Mouse (Mus musculus): Measurements from ENCODE around the gene Atp2a1.

Gene Atp2a1

DNA sequence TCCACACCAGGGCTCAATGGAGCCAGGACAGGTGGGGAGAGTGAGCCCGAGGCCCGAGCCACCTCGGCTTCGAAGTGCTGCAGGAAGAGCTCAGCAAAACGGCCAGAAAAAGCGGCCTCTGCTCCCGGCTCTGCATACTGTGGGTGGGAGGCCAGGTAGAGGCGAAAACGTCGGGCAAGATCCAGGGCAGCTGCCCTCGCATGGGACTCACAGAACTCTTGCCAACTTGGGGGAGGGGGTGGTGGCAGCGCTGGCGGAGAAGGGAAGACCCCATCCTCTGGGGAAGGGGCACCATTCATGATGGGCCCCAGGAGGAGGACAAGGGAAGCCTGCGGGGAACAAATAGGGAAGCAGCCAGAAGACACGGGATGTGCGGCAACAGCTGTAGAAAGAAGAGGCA, 9.8 kb upstream of the Atp2a1 start:
- DNase-seq (ENCODE audit: low spot score in 2 of 2), result no peak

DNA sequence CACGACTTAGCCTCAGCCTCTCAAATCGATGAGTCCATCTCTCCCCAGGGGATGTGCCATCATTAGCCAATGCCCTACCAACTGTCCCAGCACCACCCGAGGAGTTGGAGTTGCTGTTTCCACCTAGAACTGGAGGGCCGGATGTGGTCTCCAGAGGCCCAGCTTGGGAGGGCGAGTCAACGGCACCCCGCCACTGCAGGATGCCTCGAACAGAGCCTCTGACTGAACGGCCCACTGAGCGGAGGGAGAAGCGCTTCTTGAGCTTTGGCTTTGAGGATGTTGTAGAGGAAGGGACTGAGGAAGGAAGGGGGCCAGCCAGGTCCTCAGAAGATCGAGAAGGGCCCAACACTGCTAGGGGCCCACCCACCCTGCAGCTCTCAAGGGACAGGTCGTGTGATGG, 9.4 kb upstream of the Atp2a1 start:
- DNase-seq (ENCODE audit: low spot score in 2 of 2), result no peak

DNA sequence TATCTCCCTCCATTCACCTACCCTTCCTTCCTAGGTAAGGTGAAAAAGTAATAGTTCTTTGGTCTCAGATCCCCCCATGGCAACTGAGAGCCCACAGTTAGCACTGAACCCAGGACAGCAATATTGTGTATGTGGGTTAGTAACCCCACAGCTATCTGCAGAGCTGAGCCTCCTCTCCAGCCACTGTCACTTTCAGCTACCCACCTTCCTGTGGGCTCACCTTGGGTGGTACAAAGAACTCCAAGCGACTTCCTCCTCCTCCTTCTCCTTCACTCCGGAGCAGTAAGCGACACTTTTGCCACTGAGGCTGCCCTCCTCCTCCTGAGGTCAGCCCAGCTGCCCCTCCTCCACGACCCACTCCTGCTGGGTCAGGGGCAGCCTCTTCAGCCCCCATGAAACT, 8.9 kb upstream of the Atp2a1 start:
- DNase-seq (ENCODE audit: low spot score in 2 of 2), result no peak

DNA sequence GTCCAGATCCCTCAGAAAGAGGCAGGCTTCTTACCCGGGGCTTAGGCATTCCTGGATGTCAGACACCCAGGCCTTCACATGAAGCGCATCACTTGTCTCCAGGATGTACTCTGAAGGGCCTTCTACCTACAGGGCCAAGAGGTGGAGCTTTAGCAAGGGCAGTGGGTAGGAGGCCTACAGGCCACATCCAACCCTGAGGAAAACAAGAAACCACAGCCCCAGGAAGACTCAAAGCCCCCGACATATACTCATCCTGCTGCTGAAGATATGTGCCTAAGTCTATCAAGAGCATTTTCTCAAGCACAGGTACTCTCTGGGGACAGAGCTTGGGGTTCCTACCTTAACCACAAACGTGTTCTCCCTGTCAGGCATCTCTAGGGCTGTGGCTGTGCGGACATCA, 8.5 kb upstream of the Atp2a1 start:
- DNase-seq (ENCODE audit: low spot score in 2 of 2), result no peak

DNA sequence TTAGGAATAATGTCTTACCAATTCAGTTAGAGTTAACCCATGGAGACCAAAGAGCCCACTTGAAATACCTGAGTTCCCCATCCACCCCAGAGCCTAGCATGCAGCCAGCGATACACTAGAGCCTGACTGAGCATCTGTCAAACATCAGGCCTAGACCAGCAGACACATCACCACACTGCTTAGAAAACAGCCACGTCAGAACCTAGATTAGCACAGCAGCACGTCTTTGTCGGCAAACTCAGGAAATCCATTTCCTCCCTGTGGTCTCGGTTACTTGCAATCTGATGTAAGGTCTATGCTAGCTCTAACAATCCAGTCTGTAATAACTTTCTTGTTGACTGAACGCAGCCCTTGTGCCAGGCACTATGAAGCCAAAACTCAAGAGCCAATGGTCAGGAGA, 7.2 kb upstream of the Atp2a1 start:
- no peak for DNase-seq (ENCODE audit: low spot score in 2 of 2)

GRCm38 (mm10) chr7:126467834-126468627, 5.1 kb upstream of the Atp2a1 start:
- no peak for DNase-seq (ENCODE audit: low spot score in 2 of 2)

DNA sequence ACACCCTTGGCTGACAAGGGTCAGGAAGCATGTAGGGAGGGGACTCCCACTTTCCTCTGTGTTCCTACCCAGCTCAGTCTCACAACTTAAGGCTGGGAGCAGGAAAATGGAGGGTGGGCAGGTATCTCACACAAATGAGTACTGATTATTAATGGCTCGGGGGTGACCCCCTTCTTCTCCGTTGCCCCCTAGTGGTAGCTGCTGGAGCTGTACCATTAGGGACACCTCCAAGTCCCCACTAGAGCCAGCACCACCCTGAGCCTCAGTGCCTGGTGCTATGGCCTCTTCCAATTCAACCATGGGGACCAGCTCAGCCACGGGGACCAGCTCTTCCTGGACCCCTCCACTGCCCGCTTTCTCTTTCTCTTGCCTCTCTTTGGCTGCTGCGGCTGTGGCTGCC, 4.4 kb upstream of the Atp2a1 start:
- DNase-seq (ENCODE audit: low spot score in 2 of 2), result no peak

GRCm38 (mm10) chr7:126466707-126467106, 3.8 kb upstream of the Atp2a1 start:
- DNase-seq (ENCODE audit: low spot score in 2 of 2), result no peak

GRCm38 (mm10) chr7:126466116-126466515, 3.2 kb upstream of the Atp2a1 start:
- no peak for DNase-seq (ENCODE audit: low spot score in 2 of 2)

DNA sequence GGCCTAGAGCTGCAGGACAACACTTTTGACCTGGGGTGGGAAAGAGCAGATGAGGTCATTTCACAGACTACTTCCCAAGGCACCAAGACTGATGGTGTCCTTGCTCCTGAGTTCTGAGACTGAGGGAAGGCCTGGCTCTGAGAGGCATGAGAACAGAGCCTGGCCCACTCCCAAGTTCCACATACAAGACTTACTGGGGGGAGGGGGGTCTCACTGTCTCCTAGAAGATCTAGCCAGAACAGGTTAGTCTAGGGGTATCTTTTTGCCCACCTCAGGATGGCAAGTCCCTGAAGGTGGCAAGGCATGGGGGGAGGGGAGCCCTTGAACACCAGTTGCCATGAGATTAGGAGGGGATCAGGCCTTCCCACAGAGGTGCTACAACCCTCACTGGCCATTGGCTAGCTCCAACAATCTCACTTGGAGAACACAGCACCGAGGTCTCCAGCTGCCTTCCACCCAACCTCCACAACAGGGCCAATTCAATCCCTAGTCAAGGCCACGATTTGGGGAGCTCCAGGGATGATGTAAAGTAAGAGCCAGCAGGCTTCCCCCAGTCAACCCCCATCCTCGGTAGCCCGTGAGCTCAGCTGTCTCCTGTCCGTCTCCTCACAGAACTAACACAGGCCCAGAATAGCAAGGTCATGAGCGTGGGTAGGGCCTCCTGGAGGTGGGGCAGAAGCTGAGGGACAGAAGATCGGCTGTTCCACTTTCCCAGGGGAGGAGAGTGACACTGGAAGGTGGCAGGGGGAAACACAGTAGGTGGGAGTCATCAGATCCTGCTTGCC, 2.5 kb upstream of the Atp2a1 start:
- no peak for DNase-seq (ENCODE audit: low spot score in 2 of 2)

DNA sequence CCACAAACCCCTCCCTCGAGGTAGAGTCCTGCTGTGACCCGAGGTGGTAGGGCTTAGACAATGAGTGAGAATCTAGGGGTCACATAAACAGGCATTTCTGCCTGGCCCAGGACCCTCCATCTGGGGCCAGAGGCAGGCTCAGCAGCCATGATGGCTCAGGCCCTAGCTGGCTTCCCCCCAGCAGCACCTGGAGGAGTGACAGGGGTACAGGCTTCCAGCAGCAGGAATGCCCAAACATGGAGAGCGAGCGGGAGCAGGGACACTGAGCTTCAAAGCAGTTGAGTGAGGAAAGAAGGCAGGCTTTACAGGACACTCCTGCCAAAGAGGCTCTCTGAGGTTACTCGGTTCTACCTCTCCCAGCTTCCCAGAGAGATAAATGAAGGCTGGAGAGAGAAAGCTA, 1.9 kb upstream of the Atp2a1 start:
- DNase-seq (ENCODE audit: low spot score in 2 of 2), result no peak

GRCm38 (mm10) chr7:126464121-126464520, 1.2 kb upstream of the Atp2a1 start:
- no peak for DNase-seq (ENCODE audit: low spot score in 2 of 2)

DNA sequence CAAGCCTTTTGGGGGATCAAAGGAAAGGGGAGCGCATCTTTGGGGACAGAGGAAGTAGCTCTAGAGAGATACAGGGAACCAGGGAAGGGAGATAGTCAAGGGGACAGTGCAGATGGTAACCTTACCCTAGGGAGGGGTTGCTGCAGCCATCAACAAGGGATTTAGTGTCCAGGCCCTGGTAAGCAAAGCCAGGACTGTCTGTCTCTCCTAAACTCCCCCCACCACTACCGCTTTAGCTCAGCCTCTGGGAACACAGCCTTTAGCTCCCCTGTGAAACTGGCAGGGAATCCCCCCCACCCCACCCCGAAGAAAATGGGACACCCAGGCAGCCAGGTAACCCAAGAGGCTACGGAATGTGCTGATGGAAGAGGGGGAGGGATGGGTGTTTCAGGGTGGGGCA, 639 bp upstream of the Atp2a1 start:
- DNase-seq (ENCODE audit: low spot score in 2 of 2), result no peak

- DNase-seq (ENCODE audit: low spot score in 2 of 2), result no peak
Measured at GRCm38 (mm10) chr7:126461626-126462025, 1.3 kb downstream of the Atp2a1 start.

DNA sequence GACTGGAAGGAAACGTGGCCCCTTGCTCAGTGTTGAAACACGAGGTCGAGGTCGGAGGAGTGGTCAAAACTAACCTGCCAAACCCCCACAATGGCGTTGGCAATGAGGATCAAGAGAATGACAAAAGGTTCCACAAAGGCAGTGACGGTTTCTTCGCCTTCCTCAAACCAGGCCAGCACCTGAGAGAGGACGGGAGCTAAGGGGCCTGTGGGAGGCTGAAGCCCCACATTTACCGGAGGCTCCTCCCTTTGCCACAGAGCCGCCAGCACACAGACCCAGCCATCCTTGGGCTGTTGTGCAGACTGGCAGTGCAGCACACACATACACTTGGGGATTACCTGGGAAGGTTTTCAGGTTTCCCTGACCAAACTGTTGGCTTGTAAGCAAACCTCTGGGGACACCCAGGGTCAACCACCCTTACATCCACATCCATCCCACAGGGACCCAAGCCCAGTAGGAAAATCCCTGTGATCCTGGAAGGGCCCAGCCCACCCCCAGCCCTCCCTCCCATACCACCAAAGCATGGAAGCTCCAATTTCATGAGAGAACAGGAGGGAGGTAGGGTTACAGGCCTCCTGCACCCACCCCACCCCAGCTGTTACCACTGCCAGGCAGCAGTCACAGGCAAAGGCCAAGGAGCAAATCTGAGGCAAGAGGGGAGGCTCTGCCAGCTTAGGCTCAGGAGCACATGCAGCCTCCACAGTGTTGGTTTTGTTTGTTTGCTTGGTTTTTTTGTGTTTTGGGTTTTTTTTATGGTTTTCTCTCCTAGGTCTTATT, 2.1 kb downstream of the Atp2a1 start:
- DNase-seq (ENCODE audit: low spot score in 2 of 2), result no peak

DNA sequence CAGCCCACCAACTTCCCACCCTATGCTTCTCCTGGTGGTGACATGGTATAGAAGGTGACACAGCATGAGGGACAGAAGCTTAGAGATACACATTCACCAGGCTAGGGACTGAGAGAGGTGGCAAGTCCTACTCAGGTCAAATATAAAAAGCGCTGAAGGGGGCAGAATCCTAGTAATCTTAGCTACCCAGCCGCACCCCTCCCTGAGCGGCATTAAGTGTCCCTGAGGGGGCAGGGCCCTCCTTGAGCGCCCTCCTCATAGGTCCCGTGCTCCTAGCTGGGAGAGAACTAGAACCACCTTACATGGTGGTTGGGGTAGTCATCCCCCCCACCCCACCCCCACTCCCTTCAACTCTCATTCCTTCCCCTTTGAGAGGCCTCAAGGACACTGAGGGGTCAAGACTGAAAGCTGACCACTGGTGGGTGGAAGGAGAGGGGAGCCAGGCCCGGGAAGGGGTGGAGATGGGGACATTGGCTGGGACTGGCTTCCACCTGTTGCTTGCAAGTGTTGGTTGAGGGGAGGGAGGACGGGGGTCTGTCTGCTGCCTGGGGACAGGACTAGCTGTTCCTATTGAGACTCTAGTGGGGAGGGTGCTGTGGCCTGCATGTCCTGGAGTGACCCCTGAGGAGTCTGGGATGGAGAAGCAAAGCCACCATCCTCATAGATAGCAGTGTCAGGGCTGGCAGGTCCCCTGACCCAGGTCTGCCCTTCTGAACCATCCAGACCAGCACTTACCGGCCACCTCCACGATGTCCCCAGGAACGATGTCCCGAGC, 3.9 kb downstream of the Atp2a1 start:
- no peak for DNase-seq (ENCODE audit: low spot score in 2 of 2)

DNA sequence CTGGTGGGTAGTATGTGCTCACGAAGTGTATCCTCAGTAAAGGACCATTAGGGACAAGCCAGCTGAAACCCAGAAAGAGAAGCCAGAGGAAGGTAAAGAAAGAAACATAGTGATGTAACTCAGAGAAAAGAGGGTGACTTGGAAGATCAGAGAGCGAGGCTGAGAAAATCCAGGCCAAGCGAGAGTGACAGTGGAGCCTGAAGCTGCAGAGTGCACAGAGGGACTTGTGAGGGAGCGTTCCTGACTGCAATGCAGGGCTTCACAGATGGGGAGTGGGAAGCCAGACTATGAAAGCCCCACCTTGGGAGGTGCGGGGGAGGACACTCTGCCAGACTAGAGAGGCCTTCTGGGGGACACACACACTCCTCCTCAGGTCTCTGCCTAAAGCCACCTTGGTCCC, 4.7 kb downstream of the Atp2a1 start:
- DNase-seq (ENCODE audit: low spot score in 2 of 2), result no peak

- no peak for DNase-seq (ENCODE audit: low spot score in 2 of 2)
Measured at GRCm38 (mm10) chr7:126456382-126457266, 6.3 kb downstream of the Atp2a1 start.

DNA sequence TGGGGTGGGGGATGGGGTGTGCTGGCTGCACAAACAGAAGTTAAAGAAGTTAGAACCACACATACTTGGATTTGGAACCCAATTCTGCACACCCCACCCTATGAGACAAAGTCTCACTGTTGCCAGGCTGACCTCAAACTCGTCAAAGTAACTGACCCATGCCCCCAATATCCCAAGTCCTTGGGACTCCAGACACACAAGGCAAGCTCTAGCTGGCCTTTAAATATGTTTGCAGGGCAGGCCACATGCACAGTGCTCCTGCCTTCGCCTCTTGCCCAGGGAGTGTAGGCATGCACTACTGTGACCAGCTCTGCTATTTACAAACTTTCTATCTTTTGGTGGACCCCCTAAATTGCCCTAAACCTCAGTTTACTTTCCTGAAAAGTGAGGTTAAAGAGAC, 7.7 kb downstream of the Atp2a1 start:
- no peak for DNase-seq (ENCODE audit: low spot score in 2 of 2)

- no peak for DNase-seq (ENCODE audit: low spot score in 2 of 2)
Measured at GRCm38 (mm10) chr7:126453861-126454260, 9.0 kb downstream of the Atp2a1 start.

DNA sequence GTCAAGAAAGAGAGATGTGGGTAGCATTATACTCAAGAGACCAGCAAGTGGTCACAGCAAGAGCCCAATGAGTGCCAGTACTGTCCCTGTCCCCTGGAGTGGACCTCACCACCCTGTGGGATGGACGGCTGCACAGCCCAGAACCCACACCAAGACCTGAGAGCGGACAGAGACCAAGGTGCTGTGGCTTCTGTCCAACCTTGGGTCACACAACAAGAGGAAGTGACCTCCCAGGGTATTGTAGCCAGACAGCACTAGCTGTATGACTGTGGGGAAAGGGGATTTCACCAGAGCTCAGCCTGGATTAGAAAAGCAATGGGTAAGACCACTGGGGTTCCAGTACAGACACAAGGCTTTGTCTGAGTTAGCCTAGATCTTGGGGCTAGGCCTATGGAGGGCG, 10.7 kb downstream of the Atp2a1 start:
- no peak for DNase-seq (ENCODE audit: low spot score in 2 of 2)
